Mouse (Mus musculus) MEL (cell line): ENCODE data around the gene Sfmbt2.

Experiments
- CTCF ChIP-seq, 3 experiments: IDR thresholded peaks in 2 of 3; conservative IDR thresholded peaks in 1 of 3; 2 replicates each; pipeline ENCODE4 v1.5.1; 2011 to 2012; ENCODE audit warnings: low read length in 3 of 3, low read depth in 2 of 3, mild to moderate bottlenecking in 2 of 3, improper control_type of control experiment in 1 of 3, inconsistent platforms in 1 of 3, mixed read lengths in 1 of 3, moderate library complexity in 1 of 3; ENCODE audit not compliant: control insufficient read depth in 1 of 3, insufficient read depth in 1 of 3, poor library complexity in 1 of 3, severe bottlenecking in 1 of 3
- ETS1 ChIP-seq: IDR thresholded peaks from 2 replicates; pipeline ENCODE4 v1.6.1; 2012; ENCODE audit warnings: low read depth, mild to moderate bottlenecking, inconsistent platforms, low read length, improper control_type of control experiment, moderate library complexity
- POLR2A ChIP-seq, 2 experiments: IDR thresholded peaks; 2 replicates each; pipeline ENCODE4 v1.6.1; 2011 to 2012; ENCODE audit warnings: low read length in 2 of 2, mild to moderate bottlenecking in 2 of 2, control low read depth in 1 of 2, improper control_type of control experiment in 1 of 2, low read depth in 1 of 2, moderate library complexity in 1 of 2; ENCODE audit not compliant: control insufficient read depth in 1 of 2, insufficient read depth in 1 of 2, poor library complexity in 1 of 2
- POLR2AphosphoS5 ChIP-seq: IDR thresholded peaks from 2 replicates; pipeline ENCODE4 v1.6.1; 2012; ENCODE audit warnings: low read depth, borderline replicate concordance, mild to moderate bottlenecking, inconsistent platforms, low read length, moderate library complexity, mixed read lengths
- USF1 ChIP-seq: IDR thresholded peaks from 2 replicates; pipeline ENCODE4 v1.6.1; 2014; ENCODE audit warnings: low read depth, mild to moderate bottlenecking, inconsistent platforms, low read length, improper control_type of control experiment, moderate library complexity

DNA sequence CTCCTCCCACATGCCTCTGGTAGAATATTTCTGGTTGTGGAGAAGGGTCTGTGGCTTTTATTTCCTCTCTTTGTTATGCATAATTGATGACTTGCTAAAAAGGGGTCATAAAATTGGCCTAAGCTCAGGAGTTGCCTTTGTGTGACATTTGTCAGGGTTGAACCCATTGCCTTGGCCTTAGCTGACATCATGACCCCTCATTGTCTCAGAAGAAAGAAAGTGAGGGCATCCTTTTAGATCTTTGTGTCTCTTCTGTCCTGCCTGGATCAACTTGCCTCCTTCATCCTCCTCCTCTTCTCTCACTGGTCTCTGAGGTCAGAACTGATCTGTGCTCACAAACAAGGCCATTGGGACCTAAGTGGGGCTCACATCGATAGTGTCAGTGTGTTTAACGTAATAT, 35.8 kb downstream of the Sfmbt2 start:
- no peak for TF ChIP-seq CTCF (IDR thresholded peaks at IDR 0.05 in 2 of 3, conservative IDR thresholded peaks at IDR 0.05 in 1 of 3; ENCODE audit: control insufficient read depth in 1 of 3, insufficient read depth in 1 of 3, low read depth in 2 of 3, low read length in 3 of 3, poor library complexity in 1 of 3, severe bottlenecking in 1 of 3)
- no peak for TF ChIP-seq ETS1
- TF ChIP-seq POLR2AphosphoS5: no peak
- no peak for TF ChIP-seq POLR2A (IDR thresholded peaks at IDR 0.05; ENCODE audit: control insufficient read depth in 1 of 2, insufficient read depth in 1 of 2, low read depth in 1 of 2, low read length in 2 of 2, poor library complexity in 1 of 2)
- TF ChIP-seq USF1: no peak
